Mouse (Mus musculus) liver, embryonic 11.5 days (tissue): Measurements from ENCODE around the gene Cdkl5. TPM values are rescaled to one million over a fixed set of nuclear protein-coding genes. Genes with fewer than 3 reads are reported as not detected.

ENCODE experiments used
- ATAC-seq: fragments of 200-750 bp; cut with Nextera tagmentation; replicated peaks from 2 replicates; pipeline ENCODE4 v1.8.0; 2017; ENCODE audit warnings: moderate number of reproducible peaks, mild to moderate bottlenecking, moderate TSS enrichment, moderate library complexity; ENCODE audit not compliant: low FRiP score
- DNase-seq: peaks from one replicate; pipeline ENCODE4 v3.0.0-alpha.2; 2017; ENCODE audit warnings: low spot score
- H3K27ac ChIP-seq: fragments of 300-500 bp; sonication (generic); 2 replicates; pipeline ENCODE4 v1.5.1; 2014; ENCODE audit warnings: mild to moderate bottlenecking, low read depth, low read length, control low read depth
- H3K27me3 ChIP-seq: fragments of 300-500 bp; sonication (generic); replicated peaks from 2 replicates; pipeline ENCODE4 v1.6.1; 2014; ENCODE audit warnings: low read length, mixed read lengths; ENCODE audit not compliant: control insufficient read depth, insufficient read depth
- H3K36me3 ChIP-seq: fragments of 300-500 bp; sonication (generic); 2 replicates; pipeline ENCODE4 v1.6.1; 2014; ENCODE audit warnings: mild to moderate bottlenecking, low read length, moderate library complexity, mixed read lengths; ENCODE audit not compliant: control insufficient read depth, insufficient read depth
- H3K4me1 ChIP-seq: fragments of 300-500 bp; sonication (generic); replicated peaks from 2 replicates; pipeline ENCODE4 v1.6.1; 2014; ENCODE audit warnings: low read length, mixed read lengths; ENCODE audit not compliant: control insufficient read depth, insufficient read depth
- H3K4me2 ChIP-seq: fragments of 300-500 bp; sonication (generic); 2 replicates; pipeline ENCODE4 v1.6.1; 2014; ENCODE audit warnings: mild to moderate bottlenecking, control low read depth, moderate library complexity
- H3K4me3 ChIP-seq: fragments of 300-500 bp; sonication (generic); 2 replicates; pipeline ENCODE4 v1.5.1; 2014; ENCODE audit warnings: low read depth, low read length, control low read depth
- H3K9ac ChIP-seq: fragments of 300-500 bp; sonication (generic); 2 replicates; pipeline ENCODE4 v1.6.1; 2014; ENCODE audit warnings: low read depth, low read length, control low read depth
- H3K9me3 ChIP-seq: fragments of 300-500 bp; sonication (generic); 2 replicates; pipeline ENCODE4 v1.6.1; 2016; ENCODE audit warnings: low read length, inconsistent platforms, mixed read lengths; ENCODE audit not compliant: control insufficient read depth
- WGBS: fragments of 180-500 bp; shearing (Covaris S2); extraction: QIAGEN DNeasy Blood & Tissue Kit; methylation state at CpG from one replicate; pipeline ENCODE4 v1.1.7; 2014; 5-methylcytosine and 5-hydroxymethylcytosine counted together
- polyA plus RNA-seq: library from polyadenylated mRNA; unstranded; fragments of >200 nt; fragmentation: Nextera tagmentation; extraction: Ambion mirVana; gene quantifications from 2 replicates; pipeline ENCODE4 v1.2.1, GENCODE M21; 2014

The Cdkl5 gene
- polyA plus RNA-seq = 0.57 and 0.95 TPM in 2 replicates

DNA sequence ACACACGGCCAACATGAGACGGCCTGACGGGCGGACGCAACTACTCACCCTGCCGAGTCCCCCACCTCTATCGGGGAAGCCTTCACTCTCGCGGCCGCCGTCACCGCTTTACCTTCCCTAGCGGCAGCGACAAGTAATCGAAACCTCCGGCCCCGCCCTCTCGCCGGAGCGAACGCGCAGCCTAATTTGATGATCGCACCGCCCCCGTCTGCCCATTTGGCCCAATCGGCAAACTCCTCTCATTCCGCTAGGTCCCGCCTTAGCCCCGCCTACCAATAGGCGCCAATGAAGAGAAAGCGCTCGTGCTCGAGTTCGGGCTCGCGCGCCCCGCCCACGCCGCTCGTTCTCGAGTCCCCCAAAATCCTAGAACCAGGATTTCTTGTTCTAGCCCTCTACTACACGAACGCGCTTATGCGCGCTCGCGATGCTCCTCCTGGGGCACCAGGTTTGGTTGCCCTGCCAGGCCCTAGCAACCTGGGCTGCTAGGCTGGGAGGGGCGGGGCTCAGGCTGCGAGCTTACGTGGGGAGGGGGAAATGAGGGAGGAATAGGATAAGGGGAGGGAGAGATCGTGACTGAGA lies at the start of gene Cdkl5:
Gene Cdkl5 (minus strand): TSS at position 162 of the 579 bp plus-strand sequence.
- peak within 1 kb of the TSS; percentile 69 for H3K4me2 ChIP-seq
- WGBS = 18% methylated on average over 53 of the region's 53 CpGs
- no peaks in the 10 kb centered on the region for H3K9me3 ChIP-seq
- peak within 1 kb of the TSS; percentile 68 for H3K9ac ChIP-seq
- no peaks in the 10 kb centered on the region for H3K36me3 ChIP-seq
- H3K27me3 ChIP-seq = peaks cover 19% of the 10 kb centered on the region
- no peak within 1 kb of the TSS for H3K27ac ChIP-seq
- DNase-seq = peak; percentile 88
- no peaks in the 10 kb centered on the region for H3K4me1 ChIP-seq
- peak within 1 kb of the TSS; percentile 62 for H3K4me3 ChIP-seq
- ATAC-seq = peak; percentile 93

DNA sequence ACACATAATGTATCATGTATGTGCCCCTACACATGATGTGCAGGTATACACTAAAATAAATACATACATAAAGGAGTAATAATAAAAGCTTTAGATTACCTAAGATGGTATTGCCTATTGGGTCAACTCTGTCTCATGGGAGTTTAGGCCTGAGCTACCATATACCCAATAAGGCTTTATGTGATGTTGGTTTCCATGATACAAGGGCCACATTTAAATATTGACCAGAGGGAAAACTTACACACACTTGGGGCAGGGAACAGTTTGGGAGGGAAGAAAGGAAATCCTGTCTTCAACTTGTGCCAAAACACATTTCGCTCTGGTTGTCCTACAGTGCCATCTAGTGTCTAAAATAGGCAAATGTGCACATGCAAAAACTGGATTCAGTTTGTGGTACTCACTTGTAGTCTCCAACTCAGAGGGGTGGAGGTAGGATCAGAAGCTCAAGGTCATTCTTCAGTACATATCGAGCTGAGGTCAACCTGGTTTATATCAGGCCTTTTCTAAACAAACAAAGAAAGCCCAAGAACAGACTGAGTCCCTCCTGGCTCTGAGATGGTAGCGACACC lies 38.8 kb upstream of the Cdkl5 start:
- Histone ChIP-seq H3K9ac (no peak overlapping the region), H3K4me3 (no peak overlapping the region), H3K36me3 (no peaks in the 10 kb centered on the region), H3K9me3 (no peaks in the 10 kb centered on the region), H3K4me1 (no peaks in the 10 kb centered on the region), H3K27ac (no peak overlapping the region), H3K4me2 (no peak overlapping the region), H3K27me3 (0 out of 2 replicates have a peak, but pooled peaks cover 3% of the 10 kb centered on the region)
- DNase-seq = no peak
- no peak for ATAC-seq
- WGBS = 35% methylated on average over 3 of the region's 3 CpGs

DNA sequence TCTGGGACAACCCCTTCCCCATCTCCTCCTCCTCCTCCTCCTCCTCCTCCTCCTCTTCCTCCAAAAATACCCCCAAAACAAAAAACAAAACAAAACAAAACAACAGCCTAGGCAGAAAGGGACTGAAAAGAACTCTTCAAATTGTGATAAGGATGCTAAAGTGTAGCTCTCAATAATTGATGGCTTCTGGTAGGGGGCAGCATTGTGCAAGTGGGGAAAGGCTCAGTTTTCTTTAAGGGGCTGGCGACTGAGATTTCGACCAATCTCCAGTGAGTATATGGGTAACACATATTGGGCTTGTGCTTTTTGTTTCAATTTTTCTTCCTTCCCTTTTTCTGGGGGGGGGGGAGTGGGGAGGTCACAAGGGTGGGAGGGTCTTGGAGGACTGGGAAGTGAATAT lies 37.9 kb upstream of the Cdkl5 start:
- H3K36me3 ChIP-seq = no peaks in the 10 kb centered on the region
- 46% methylated on average over 2 of the region's 2 CpGs for WGBS
- no peak overlapping the region for H3K27ac ChIP-seq
- H3K4me3 ChIP-seq = no peak overlapping the region
- H3K27me3 ChIP-seq = 0 out of 2 replicates have a peak, but pooled peaks cover 3% of the 10 kb centered on the region
- no peak for DNase-seq
- ATAC-seq = no peak
- no peak overlapping the region for H3K9ac ChIP-seq
- H3K4me1 ChIP-seq = no peaks in the 10 kb centered on the region
- no peak overlapping the region for H3K4me2 ChIP-seq
- no peaks in the 10 kb centered on the region for H3K9me3 ChIP-seq

- no peaks in the 10 kb centered on the region for H3K9me3 ChIP-seq
Measured at GRCm38 (mm10) chrX:161030233-161030632, 35.7 kb upstream of the Cdkl5 start.

GRCm38 (mm10) chrX:161024475-161024874 lies 30.0 kb upstream of the Cdkl5 start:
- Histone ChIP-seq H3K36me3 (no peaks in the 10 kb centered on the region), H3K27me3 (peaks cover 4% of the 10 kb centered on the region), H3K4me3 (no peak overlapping the region), H3K27ac (no peak overlapping the region), H3K4me1 (no peaks in the 10 kb centered on the region), H3K9me3 (no peaks in the 10 kb centered on the region), H3K4me2 (no peak overlapping the region), H3K9ac (no peak overlapping the region)
- ATAC-seq = no peak
- 70% methylated on average over 2 of the region's 2 CpGs for WGBS
- DNase-seq = no peak

More at GRCm38 (mm10) chrX:161030233-161030632, 35.7 kb upstream of the Cdkl5 start:
- DNase-seq (no peak), ATAC-seq (no peak)
- H3K4me2 ChIP-seq = no peak overlapping the region
- H3K4me1 ChIP-seq = no peaks in the 10 kb centered on the region
- H3K36me3 ChIP-seq = no peaks in the 10 kb centered on the region
- no peak overlapping the region for H3K9ac ChIP-seq
- no peak overlapping the region for H3K4me3 ChIP-seq
- 0 out of 2 replicates have a peak, but pooled peaks cover 3% of the 10 kb centered on the region for H3K27me3 ChIP-seq
- H3K27ac ChIP-seq = no peak overlapping the region

GRCm38 (mm10) chrX:161021548-161021947 lies 27.0 kb upstream of the Cdkl5 start:
- 81% methylated on average over 7 of the region's 7 CpGs for WGBS
- H3K4me2 ChIP-seq = no peak overlapping the region

GRCm38 (mm10) chrX:161018179-161018578 lies 23.7 kb upstream of the Cdkl5 start:
- Histone ChIP-seq H3K9ac (no peak overlapping the region), H3K4me1 (no peaks in the 10 kb centered on the region), H3K9me3 (no peaks in the 10 kb centered on the region), H3K27me3 (peaks cover 3% of the 10 kb centered on the region; the same call in 1 of the 2 replicates), H3K27ac (no peak overlapping the region), H3K4me2 (no peak overlapping the region), H3K36me3 (no peaks in the 10 kb centered on the region), H3K4me3 (no peak overlapping the region)
- DNase-seq = no peak
- ATAC-seq = no peak
- 52% methylated on average over 1 of the region's 1 CpGs for WGBS

More at GRCm38 (mm10) chrX:161021548-161021947, 27.0 kb upstream of the Cdkl5 start:
- DNase-seq (no peak), ATAC-seq (no peak)
- H3K36me3 ChIP-seq = no peaks in the 10 kb centered on the region
- no peak overlapping the region for H3K4me3 ChIP-seq
- H3K9me3 ChIP-seq = no peaks in the 10 kb centered on the region
- no peaks in the 10 kb centered on the region for H3K4me1 ChIP-seq
- H3K9ac ChIP-seq = no peak overlapping the region
- no peak overlapping the region for H3K27ac ChIP-seq
- H3K27me3 ChIP-seq = peaks cover 4% of the 10 kb centered on the region

GRCm38 (mm10) chrX:161006272-161006671 lies 11.8 kb upstream of the Cdkl5 start:
- H3K4me3 ChIP-seq = no peak overlapping the region
- 91% methylated on average over 1 of the region's 1 CpGs for WGBS
- 0 out of 2 replicates have a peak, but pooled peaks cover 3% of the 10 kb centered on the region for H3K27me3 ChIP-seq
- H3K36me3 ChIP-seq = no peaks in the 10 kb centered on the region
- H3K9ac ChIP-seq = no peak overlapping the region
- H3K9me3 ChIP-seq = no peaks in the 10 kb centered on the region
- H3K4me1 ChIP-seq = no peaks in the 10 kb centered on the region
- ATAC-seq = no peak
- H3K4me2 ChIP-seq = no peak overlapping the region
- H3K27ac ChIP-seq = no peak overlapping the region
- DNase-seq = no peak

DNA sequence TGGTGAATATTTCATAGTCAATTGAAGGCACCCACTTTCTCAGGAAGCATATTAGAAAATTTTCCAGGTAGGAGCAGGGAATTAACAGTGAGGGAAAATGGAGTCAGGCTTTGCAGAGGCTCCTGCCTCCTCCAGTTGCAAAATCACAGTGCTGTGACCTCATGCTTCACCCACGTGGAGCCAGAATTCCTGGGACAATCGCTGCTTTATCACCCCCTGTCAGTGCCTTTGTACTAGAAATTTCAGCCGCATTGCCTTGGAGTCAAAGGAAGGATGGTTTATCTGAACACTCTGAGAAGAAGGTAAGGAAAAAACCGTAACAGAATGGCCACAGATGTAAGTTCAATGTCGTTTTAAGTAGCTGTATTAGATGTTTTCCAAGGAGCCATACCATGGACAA lies 1.5 kb upstream of the Cdkl5 start:
- H3K4me2 ChIP-seq = no peak overlapping the region; the same call in none of the 2 replicates
- 25% methylated on average over 5 of the region's 5 CpGs for WGBS
- no peak for DNase-seq
- H3K27me3 ChIP-seq = peaks cover 25% of the 10 kb centered on the region
- ATAC-seq = no peak
- no peak overlapping the region for H3K4me3 ChIP-seq
- H3K36me3 ChIP-seq = no peaks in the 10 kb centered on the region
- no peak overlapping the region for H3K9ac ChIP-seq
- H3K27ac ChIP-seq = no peak overlapping the region
- no peaks in the 10 kb centered on the region for H3K9me3 ChIP-seq
- H3K4me1 ChIP-seq = no peaks in the 10 kb centered on the region
